Mouse (Mus musculus) liver, postnatal 0 days (tissue): ENCODE data around the gene Cacng8.

ENCODE experiments used
- CTCF ChIP-seq: sonication (generic); IDR thresholded peaks from 2 replicates; pipeline ENCODE4 v1.5.1; 2016; ENCODE audit warnings: antibody characterized with exemption, low read depth
- EP300 ChIP-seq: IDR thresholded peaks from 2 replicates; pipeline ENCODE4 v1.6.1; 2016; ENCODE audit warnings: antibody characterized with exemption, low read depth, mild to moderate bottlenecking

GRCm38 (mm10) chr7:3349775-3350174 lies 40.7 kb upstream of the Cacng8 start:
- TF ChIP-seq CTCF (no peak), EP300 (no peak)
